Mouse (Mus musculus) thymus, adult 2 months (tissue): Measurements from ENCODE around the gene Ntrk3. TPM values are rescaled to one million over a fixed set of nuclear protein-coding genes. Genes with fewer than 3 reads are reported as not detected.
A peak's percentile ranks its signal among the peaks of the same experiment; 100 is the strongest.

ENCODE experiments used
- DNase-seq: peaks from one replicate; pipeline ENCODE4 v3.0.0; 2021
- H3K27ac ChIP-seq: fragments of 200-500 bp; 2 replicates; pipeline ENCODE4 v1.5.1; 2012; ENCODE audit warnings: low read length, control low read depth; ENCODE audit not compliant: control insufficient read depth, insufficient read depth
- H3K27me3 ChIP-seq: fragments of 200-500 bp; 2 replicates; pipeline ENCODE4 v1.6.1; 2012; ENCODE audit warnings: mild to moderate bottlenecking, low read length, moderate library complexity, mixed read lengths; ENCODE audit not compliant: control insufficient read depth, insufficient read depth
- H3K36me3 ChIP-seq: fragments of 200-500 bp; 2 replicates; pipeline ENCODE4 v1.6.1; 2012; ENCODE audit warnings: mild to moderate bottlenecking, low read length, moderate library complexity; ENCODE audit not compliant: control insufficient read depth, insufficient read depth
- H3K4me1 ChIP-seq: fragments of 200-500 bp; replicated peaks from 2 replicates; pipeline ENCODE4 v1.6.1; 2012; ENCODE audit warnings: low read length; ENCODE audit not compliant: control insufficient read depth, insufficient read depth
- H3K4me3 ChIP-seq: fragments of 200-500 bp; 2 replicates; pipeline ENCODE4 v1.5.1; 2012; ENCODE audit warnings: mild to moderate bottlenecking, low read length, control low read depth, moderate library complexity; ENCODE audit not compliant: control insufficient read depth, insufficient read depth
- CTCF ChIP-seq: fragments of 200-500 bp; IDR thresholded peaks from 2 replicates; pipeline ENCODE4 v1.5.1; 2012; ENCODE audit warnings: mild to moderate bottlenecking, control low read depth, low read length, moderate library complexity, borderline replicate concordance; ENCODE audit not compliant: control insufficient read depth, poor library complexity, insufficient read depth; ENCODE audit errors: extremely low read depth
- POLR2A ChIP-seq: fragments of 200-500 bp; IDR thresholded peaks from 2 replicates; pipeline ENCODE4 v1.6.1; 2012; ENCODE audit warnings: mild to moderate bottlenecking, low read length, control low read depth, moderate library complexity; ENCODE audit not compliant: control insufficient read depth, poor library complexity, insufficient read depth; ENCODE audit errors: extremely low read depth
- WGBS: fragments of 180-500 bp; shearing (Covaris S2); methylation state at CpG from one replicate; pipeline ENCODE4 v1.1.7; 2018; 5-methylcytosine and 5-hydroxymethylcytosine counted together
- polyA plus RNA-seq: library from polyadenylated mRNA; depleted of rRNA; stranded (reverse); fragments of >200 nt; gene quantifications from 2 replicates; pipeline ENCODE4 v1.2.3, GENCODE M21; 2012

Gene Ntrk3
- polyA plus RNA-seq, 1 experiment, result 54.7 TPM

GRCm38 (mm10) chr7:78767929-78768531 is 30.2 kb upstream of the Ntrk3 start:
- no peaks in the 10 kb centered on the region for H3K27me3 ChIP-seq
- peaks cover 25% of the 10 kb centered on the region for H3K4me1 ChIP-seq
- no peak for DNase-seq
- no peaks in the 10 kb centered on the region for H3K36me3 ChIP-seq
- H3K4me3 ChIP-seq, result no peak overlapping the region
- no peak for TF ChIP-seq POLR2A
- no peak for TF ChIP-seq CTCF
- H3K27ac ChIP-seq, result no peak overlapping the region
- 90% methylated on average over 12 of the region's 12 CpGs for whole genome bisulfite sequencing

GRCm38 (mm10) chr7:78766019-78766683 is 28.3 kb upstream of the Ntrk3 start:
- 25% methylated on average over 18 of the region's 18 CpGs for WGBS
- H3K4me3 ChIP-seq, result no peak overlapping the region

GRCm38 (mm10) chr7:78765215-78765631 is 27.4 kb upstream of the Ntrk3 start:
- peaks cover 31% of the 10 kb centered on the region for H3K4me1 ChIP-seq
- DNase-seq, result no peak
- no peak overlapping the region for H3K27ac ChIP-seq
- no peaks in the 10 kb centered on the region for H3K27me3 ChIP-seq
- WGBS, result 97% methylated on average over 5 of the region's 5 CpGs
- H3K4me3 ChIP-seq, result no peak overlapping the region
- TF ChIP-seq CTCF (no peak), POLR2A (no peak)
- no peaks in the 10 kb centered on the region for H3K36me3 ChIP-seq

More at GRCm38 (mm10) chr7:78766019-78766683, 28.3 kb upstream of the Ntrk3 start:
- Histone ChIP-seq H3K36me3 (no peaks in the 10 kb centered on the region), H3K27me3 (no peaks in the 10 kb centered on the region), H3K4me1 (peaks cover 31% of the 10 kb centered on the region), H3K27ac (peak overlapping the region; percentile 30; the same call in 1 of the 2 replicates)
- TF ChIP-seq CTCF, result peak; percentile 92; the same call in 1 of the 2 replicates
- 0 out of 2 replicates have a peak, but pooled peaks have one; percentile 13 for TF ChIP-seq POLR2A
- DNase-seq, result peak; percentile 91

- no peaks in the 10 kb centered on the region for H3K27me3 ChIP-seq
- H3K27ac ChIP-seq, result no peak overlapping the region
- DNase-seq, result no peak
- TF ChIP-seq POLR2A (no peak), CTCF (no peak)
- no peaks in the 10 kb centered on the region for H3K36me3 ChIP-seq
- no peak overlapping the region for H3K4me3 ChIP-seq
- WGBS, result 95% methylated on average over 3 of the region's 3 CpGs
- H3K4me1 ChIP-seq, result peaks cover 31% of the 10 kb centered on the region
Measured at GRCm38 (mm10) chr7:78763801-78764200, 26.0 kb upstream of the Ntrk3 start.

- TF ChIP-seq POLR2A, result no peak
- no peak for TF ChIP-seq CTCF
- no peak overlapping the region for H3K27ac ChIP-seq
- 74% methylated on average over 8 of the region's 8 CpGs for WGBS
- peaks cover 9% of the 10 kb centered on the region for H3K4me1 ChIP-seq
- no peaks in the 10 kb centered on the region for H3K36me3 ChIP-seq
- no peak overlapping the region for H3K4me3 ChIP-seq
- H3K27me3 ChIP-seq, result no peaks in the 10 kb centered on the region
- DNase-seq, result no peak
Measured at GRCm38 (mm10) chr7:78754458-78755000, 16.7 kb upstream of the Ntrk3 start.

- 95% methylated on average over 7 of the region's 7 CpGs for WGBS
- no peaks in the 10 kb centered on the region for H3K27me3 ChIP-seq
- no peak overlapping the region for H3K27ac ChIP-seq
- DNase-seq, result no peak
- H3K4me1 ChIP-seq, result peaks cover 9% of the 10 kb centered on the region
- no peaks in the 10 kb centered on the region for H3K36me3 ChIP-seq
- no peak overlapping the region for H3K4me3 ChIP-seq
- TF ChIP-seq POLR2A (no peak), CTCF (no peak)
Measured at GRCm38 (mm10) chr7:78753752-78754457, 16.1 kb upstream of the Ntrk3 start.
